8 mouse cellular contexts compared by ENCODE assay signal in the genomic region with DNA sequence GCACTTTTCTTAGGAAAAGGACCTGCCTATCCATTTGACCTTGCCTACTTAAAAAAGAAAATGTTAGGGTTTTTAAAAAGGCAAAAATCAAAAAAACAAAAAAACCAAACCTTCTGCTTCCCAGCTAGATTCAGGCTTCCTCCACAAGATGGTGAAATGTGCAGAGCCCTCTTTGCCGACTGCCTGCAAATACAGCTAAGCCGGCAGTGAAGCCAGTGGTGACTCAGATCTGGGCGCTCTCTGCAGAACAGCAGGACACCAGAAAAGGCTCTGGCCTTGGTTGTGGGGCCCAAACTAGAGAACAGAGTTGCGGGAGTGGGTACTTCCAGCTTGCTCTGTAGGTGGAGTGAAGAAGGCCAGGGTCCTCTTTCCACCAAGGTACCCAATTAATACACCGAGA. TPM values are rescaled to one million over a fixed set of nuclear protein-coding genes. Genes with fewer than 3 reads are reported as not detected.
DNase-seq lines count a peak whose midpoint lies in the region; ATAC-seq lines count a peak whose summit lies in the region.
"Had no signal": no experiment of that assay in that cellular context is flagged by ENCODE, and none has a peak within 500 bp of the region (broad histone marks: within the 10 kb centered on the region; RNA-seq: fewer than 3 reads in every experiment).

No protein-coding gene starts in this region.

- no peak overlapping the region for H3K9ac ChIP-seq in kidney, embryonic 14.5 days (ENCODE audit: low read depth, low read length)
- H3K9ac ChIP-seq in forebrain, embryonic 16.5 days (replicated peaks; ENCODE audit: low read depth, low read length), result peak overlapping the region; percentile 62; the same call in 1 of the 2 replicates
- H3K9ac ChIP-seq in midbrain, embryonic 15.5 days, result peak overlapping the region; percentile 64

- no peak overlapping the region for H3K27ac ChIP-seq in kidney, embryonic 14.5 days (ENCODE audit: low read depth, low read length)
- peak overlapping the region; percentile 29 for H3K27ac ChIP-seq in forebrain, embryonic 16.5 days (ENCODE audit: low read length)
- peak overlapping the region; percentile 54 for H3K27ac ChIP-seq in midbrain, embryonic 15.5 days

- ATAC-seq in kidney, embryonic 14.5 days (ENCODE audit: low FRiP score, low TSS enrichment), result no peak
- ATAC-seq in forebrain, embryonic 16.5 days, result no peak
- no peak for ATAC-seq in midbrain, embryonic 15.5 days (replicated peaks)

- H3K4me2 ChIP-seq in kidney, embryonic 14.5 days (replicated peaks; ENCODE audit: low read depth, low read length), result peak overlapping the region; percentile 84
- peak overlapping the region; percentile 80 for H3K4me2 ChIP-seq in forebrain, embryonic 16.5 days (ENCODE audit: low read length)
- H3K4me2 ChIP-seq in midbrain, embryonic 15.5 days, result peak overlapping the region; percentile 73

- H3K4me1 ChIP-seq in kidney, embryonic 14.5 days (ENCODE audit: control insufficient read depth, insufficient read depth, low read length), result peaks cover 10% of the 10 kb centered on the region; the same call in 1 of the 2 replicates
- H3K4me1 ChIP-seq in forebrain, embryonic 16.5 days (replicated peaks; ENCODE audit: control insufficient read depth, insufficient read depth, low read length), result peaks cover 10% of the 10 kb centered on the region
- 0 out of 2 replicates have a peak, but pooled peaks cover 5% of the 10 kb centered on the region for H3K4me1 ChIP-seq in midbrain, embryonic 15.5 days

- H3K27me3 ChIP-seq in kidney, embryonic 14.5 days (ENCODE audit: control insufficient read depth, insufficient read depth, low read length), result peaks cover 52% of the 10 kb centered on the region
- peaks cover 41% of the 10 kb centered on the region for H3K27me3 ChIP-seq in forebrain, embryonic 16.5 days (replicated peaks; ENCODE audit: control insufficient read depth, insufficient read depth, low read length)
- peaks cover 32% of the 10 kb centered on the region for H3K27me3 ChIP-seq in midbrain, embryonic 15.5 days (replicated peaks)

- H3K9me3 ChIP-seq in kidney, embryonic 14.5 days (ENCODE audit: control insufficient read depth, low read length), result no peaks in the 10 kb centered on the region
- H3K9me3 ChIP-seq in forebrain, embryonic 16.5 days (ENCODE audit: control insufficient read depth, low read length), result no peaks in the 10 kb centered on the region
- H3K9me3 ChIP-seq in midbrain, embryonic 15.5 days, result no peaks in the 10 kb centered on the region

- no peaks in the 10 kb centered on the region for H3K36me3 ChIP-seq in kidney, embryonic 14.5 days (ENCODE audit: control insufficient read depth, insufficient read depth, low read length)
- H3K36me3 ChIP-seq in forebrain, embryonic 16.5 days (ENCODE audit: control insufficient read depth, insufficient read depth), result no peaks in the 10 kb centered on the region
- H3K36me3 ChIP-seq in midbrain, embryonic 15.5 days (replicated peaks), result no peaks in the 10 kb centered on the region

- no peak for DNase-seq in kidney, postnatal 14 days
- DNase-seq in brain, adult 2 months (ENCODE audit: low read depth, low spot score), result peak; percentile 91
- no peak for DNase-seq in thymus, adult 18-20 months
- no peak for DNase-seq in layer of hippocampus, postnatal 25 days (ENCODE audit: extremely low spot score in 1 of 2, low spot score in 1 of 2)
- DNase-seq: kidney, postnatal 10 days had no signal

- peak overlapping the region; percentile 43 for H3K4me3 ChIP-seq in kidney, embryonic 14.5 days (ENCODE audit: low read length)
- H3K4me3 ChIP-seq in forebrain, embryonic 16.5 days (replicated peaks; ENCODE audit: low read length), result peak overlapping the region; percentile 57
- peak overlapping the region; percentile 57 for H3K4me3 ChIP-seq in midbrain, embryonic 15.5 days

- WGBS in kidney, embryonic 14.5 days, result 33% methylated on average over 5 of the region's 5 CpGs
- 20% methylated on average over 5 of the region's 5 CpGs for WGBS in forebrain, embryonic 16.5 days
- 30% methylated on average over 5 of the region's 5 CpGs for WGBS in midbrain, embryonic 15.5 days

RNA-seq across cellular contexts. Expression of a gene that starts 1.0 kb away (rescaled TPM):
- polyA plus RNA-seq in kidney, embryonic 14.5 days (2014; fragmentation: Nextera tagmentation; extraction: Ambion mirVana), result 0.14 and 0.42 TPM in 2 replicates
- 8.4 and 10.6 TPM in 2 replicates for polyA plus RNA-seq in forebrain, embryonic 16.5 days (2015; fragmentation: Nextera tagmentation; extraction: Ambion mirVana)
- 8.7 and 11.1 TPM in 2 replicates for polyA plus RNA-seq in midbrain, embryonic 15.5 days (2015; fragmentation: Nextera tagmentation; extraction: Ambion mirVana)
- 10 to 100 TPM; 46.4 to 57.3 TPM for total RNA-seq in layer of hippocampus, postnatal 25 days (2021)

RNA-seq across cellular contexts. Expression of a gene that starts 32.3 kb away (rescaled TPM):
- polyA plus RNA-seq in kidney, embryonic 14.5 days (2014; fragmentation: Nextera tagmentation; extraction: Ambion mirVana), result 78.5 and 84.8 TPM in 2 replicates
- 88.9 and 97.8 TPM in 2 replicates for polyA plus RNA-seq in forebrain, embryonic 16.5 days (2015; fragmentation: Nextera tagmentation; extraction: Ambion mirVana)
- polyA plus RNA-seq in midbrain, embryonic 15.5 days (2015; fragmentation: Nextera tagmentation; extraction: Ambion mirVana), result 85.5 and 87.5 TPM in 2 replicates
- 100 to 1,000 TPM; 110 to 115 TPM for total RNA-seq in layer of hippocampus, postnatal 25 days (2021)
